Mouse (Mus musculus) bone marrow macrophage, adult 2 months (primary cell): ENCODE measurements around the gene Zhx3.

ENCODE experiments used
- CTCF ChIP-seq: IDR thresholded peaks from 2 replicates; pipeline ENCODE4 v1.5.1; 2012; ENCODE audit warnings: low read depth, mild to moderate bottlenecking, low read length, moderate library complexity
- POLR2A ChIP-seq: IDR thresholded peaks from 2 replicates; pipeline ENCODE4 v1.6.1; 2012; ENCODE audit warnings: mild to moderate bottlenecking, low read depth, low read length, borderline replicate concordance

DNA sequence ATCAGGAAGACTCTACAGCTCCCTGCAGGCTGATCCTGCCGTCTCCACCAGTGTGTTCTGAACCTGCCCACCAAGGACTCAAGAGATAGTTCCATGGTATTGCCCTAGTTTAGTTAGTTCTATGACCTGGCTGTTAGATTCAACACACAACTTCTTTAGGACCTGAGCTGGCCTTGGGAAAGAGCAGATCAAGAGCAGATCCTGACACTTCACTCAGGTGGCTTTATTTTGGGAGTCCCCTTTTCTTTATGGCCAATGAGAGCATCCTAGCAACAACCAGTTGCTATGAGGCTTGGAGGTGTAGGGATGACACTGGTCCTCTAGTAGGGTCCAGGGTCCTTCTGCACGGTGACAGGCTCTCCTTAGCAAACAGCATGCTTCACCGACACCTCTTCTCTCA, 107.7 kb downstream of the Zhx3 start:
- TF ChIP-seq CTCF (no peak), POLR2A (no peak)
